Mouse (Mus musculus): ENCODE data around the gene Col5a1.

Gene Col5a1

GRCm38 (mm10) chr2:27918106-27918505 lies 31.9 kb downstream of the Col5a1 start:
- DNase-seq (ENCODE audit: low spot score in 2 of 2) = no peak

GRCm38 (mm10) chr2:27919309-27919850 lies 33.2 kb downstream of the Col5a1 start:
- DNase-seq (ENCODE audit: low spot score in 2 of 2) = no peak

GRCm38 (mm10) chr2:27922053-27922452 lies 35.8 kb downstream of the Col5a1 start:
- no peak for DNase-seq (ENCODE audit: low spot score in 2 of 2)

- DNase-seq (ENCODE audit: low spot score in 2 of 2) = no peak
These were observed 37.5 kb downstream of the Col5a1 start for GRCm38 (mm10) chr2:27923718-27924117.

- DNase-seq (ENCODE audit: low spot score in 2 of 2) = no peak
These were observed 38.2 kb downstream of the Col5a1 start for GRCm38 (mm10) chr2:27924463-27924862.

GRCm38 (mm10) chr2:27926478-27927165 lies 40.4 kb downstream of the Col5a1 start:
- DNase-seq (ENCODE audit: low spot score in 2 of 2) = no peak

- DNase-seq (ENCODE audit: low spot score in 2 of 2) = no peak
These were observed 44.3 kb downstream of the Col5a1 start for GRCm38 (mm10) chr2:27930471-27931015.

GRCm38 (mm10) chr2:27931130-27931529 lies 44.9 kb downstream of the Col5a1 start:
- DNase-seq (ENCODE audit: low spot score in 2 of 2) = no peak

- DNase-seq (ENCODE audit: low spot score in 2 of 2) = no peak
These were observed 45.7 kb downstream of the Col5a1 start for GRCm38 (mm10) chr2:27931971-27932370.

- no peak for DNase-seq (ENCODE audit: low spot score in 2 of 2)
These were observed 48.0 kb downstream of the Col5a1 start for GRCm38 (mm10) chr2:27934269-27934668.

GRCm38 (mm10) chr2:27934831-27935230 lies 48.6 kb downstream of the Col5a1 start:
- DNase-seq (ENCODE audit: low spot score in 2 of 2) = no peak

GRCm38 (mm10) chr2:27935441-27935840 lies 49.2 kb downstream of the Col5a1 start:
- no peak for DNase-seq (ENCODE audit: low spot score in 2 of 2)

- no peak for DNase-seq (ENCODE audit: low spot score in 2 of 2)
These were observed 50.5 kb downstream of the Col5a1 start for GRCm38 (mm10) chr2:27936607-27937191.

- no peak for DNase-seq (ENCODE audit: low spot score in 2 of 2)
These were observed 53.2 kb downstream of the Col5a1 start for GRCm38 (mm10) chr2:27939433-27939832.

GRCm38 (mm10) chr2:27940144-27940543 lies 53.9 kb downstream of the Col5a1 start:
- DNase-seq (ENCODE audit: low spot score in 2 of 2) = no peak

GRCm38 (mm10) chr2:27947252-27947651 lies 61.0 kb downstream of the Col5a1 start:
- no peak for DNase-seq (ENCODE audit: low spot score in 2 of 2)

GRCm38 (mm10) chr2:27947917-27948316 lies 61.7 kb downstream of the Col5a1 start:
- DNase-seq (ENCODE audit: low spot score in 2 of 2) = no peak

- DNase-seq (ENCODE audit: low spot score in 2 of 2) = no peak
These were observed 67.6 kb downstream of the Col5a1 start for GRCm38 (mm10) chr2:27953866-27954265.

- no peak for DNase-seq (ENCODE audit: low spot score in 2 of 2)
These were observed 68.7 kb downstream of the Col5a1 start for GRCm38 (mm10) chr2:27954924-27955323.

- DNase-seq (ENCODE audit: low spot score in 2 of 2) = no peak
These were observed 70.5 kb downstream of the Col5a1 start for GRCm38 (mm10) chr2:27956751-27957150.

- no peak for DNase-seq (ENCODE audit: low spot score in 2 of 2)
These were observed 71.0 kb downstream of the Col5a1 start for GRCm38 (mm10) chr2:27957184-27957583.

- no peak for DNase-seq (ENCODE audit: low spot score in 2 of 2)
These were observed 73.0 kb downstream of the Col5a1 start for GRCm38 (mm10) chr2:27959275-27959674.

GRCm38 (mm10) chr2:27961190-27961589 lies 75.0 kb downstream of the Col5a1 start:
- no peak for DNase-seq (ENCODE audit: low spot score in 2 of 2)

Data from spleen, postnatal 36 days (tissue).